Mouse (Mus musculus) layer of hippocampus, postnatal 36 days (tissue): ENCODE results near the gene Ak5. TPM values are rescaled to one million over a fixed set of nuclear protein-coding genes. Genes with fewer than 3 reads are reported as not detected.
A peak's percentile ranks its signal among the peaks of the same experiment; 100 is the strongest.

Experiments used
- DNase-seq, 2 experiments: peaks; one replicate each; pipeline ENCODE4 v3.0.0; 2022
- total RNA-seq, 2 experiments: library from RNA; stranded (reverse); gene quantifications; 2 replicates each; pipeline ENCODE4 v1.2.3; 2021

The Ak5 gene
- total RNA-seq, 2 experiments from 2014 or later, result 242 to 243 TPM

GRCm38 (mm10) chr3:152564516-152565113 lies 103.5 kb downstream of the Ak5 start:
- DNase-seq, result no peak

GRCm38 (mm10) chr3:152563833-152564232 lies 104.3 kb downstream of the Ak5 start:
- no peak for DNase-seq

- DNase-seq, result no peak
Measured at GRCm38 (mm10) chr3:152561708-152562107, 106.5 kb downstream of the Ak5 start.

GRCm38 (mm10) chr3:152559295-152559694 lies 108.9 kb downstream of the Ak5 start:
- no peak for DNase-seq

GRCm38 (mm10) chr3:152558106-152558505 lies 110.1 kb downstream of the Ak5 start:
- no peak for DNase-seq

GRCm38 (mm10) chr3:152557659-152558058 lies 110.5 kb downstream of the Ak5 start:
- no peak for DNase-seq

GRCm38 (mm10) chr3:152556919-152557318 lies 111.2 kb downstream of the Ak5 start:
- no peak for DNase-seq

- no peak for DNase-seq
Measured at GRCm38 (mm10) chr3:152556435-152556834, 111.7 kb downstream of the Ak5 start.

GRCm38 (mm10) chr3:152555216-152555615 lies 112.9 kb downstream of the Ak5 start:
- no peak for DNase-seq

GRCm38 (mm10) chr3:152554366-152554765 lies 113.8 kb downstream of the Ak5 start:
- no peak for DNase-seq

GRCm38 (mm10) chr3:152552641-152553040 lies 115.5 kb downstream of the Ak5 start:
- no peak for DNase-seq

- DNase-seq, result no peak
Measured at GRCm38 (mm10) chr3:152550528-152551115, 117.5 kb downstream of the Ak5 start.

GRCm38 (mm10) chr3:152550031-152550430 lies 118.1 kb downstream of the Ak5 start:
- DNase-seq, result no peak

GRCm38 (mm10) chr3:152544921-152545320 lies 123.2 kb downstream of the Ak5 start:
- DNase-seq, result no peak

- no peak for DNase-seq
Measured at GRCm38 (mm10) chr3:152542298-152542697, 125.9 kb downstream of the Ak5 start.

- no peak for DNase-seq
Measured at GRCm38 (mm10) chr3:152530344-152530743, 137.8 kb downstream of the Ak5 start.

- DNase-seq, result no peak
Measured at GRCm38 (mm10) chr3:152529058-152529972, 138.8 kb downstream of the Ak5 start.

GRCm38 (mm10) chr3:152526721-152527120 lies 141.4 kb downstream of the Ak5 start:
- no peak for DNase-seq

GRCm38 (mm10) chr3:152523315-152523638 lies 144.9 kb downstream of the Ak5 start:
- no peak for DNase-seq

- no peak for DNase-seq
Measured at GRCm38 (mm10) chr3:152522634-152523314, 145.4 kb downstream of the Ak5 start.

GRCm38 (mm10) chr3:152521054-152521453 lies 147.1 kb downstream of the Ak5 start:
- DNase-seq, result peak in 1 of 2 experiments; percentile 31

- no peak for DNase-seq
Measured at GRCm38 (mm10) chr3:152520074-152520473, 148.1 kb downstream of the Ak5 start.

GRCm38 (mm10) chr3:152519556-152519955 lies 148.6 kb downstream of the Ak5 start:
- no peak for DNase-seq
